Mouse (Mus musculus): ENCODE results near the gene Wfdc18.

Gene Wfdc18

DNA sequence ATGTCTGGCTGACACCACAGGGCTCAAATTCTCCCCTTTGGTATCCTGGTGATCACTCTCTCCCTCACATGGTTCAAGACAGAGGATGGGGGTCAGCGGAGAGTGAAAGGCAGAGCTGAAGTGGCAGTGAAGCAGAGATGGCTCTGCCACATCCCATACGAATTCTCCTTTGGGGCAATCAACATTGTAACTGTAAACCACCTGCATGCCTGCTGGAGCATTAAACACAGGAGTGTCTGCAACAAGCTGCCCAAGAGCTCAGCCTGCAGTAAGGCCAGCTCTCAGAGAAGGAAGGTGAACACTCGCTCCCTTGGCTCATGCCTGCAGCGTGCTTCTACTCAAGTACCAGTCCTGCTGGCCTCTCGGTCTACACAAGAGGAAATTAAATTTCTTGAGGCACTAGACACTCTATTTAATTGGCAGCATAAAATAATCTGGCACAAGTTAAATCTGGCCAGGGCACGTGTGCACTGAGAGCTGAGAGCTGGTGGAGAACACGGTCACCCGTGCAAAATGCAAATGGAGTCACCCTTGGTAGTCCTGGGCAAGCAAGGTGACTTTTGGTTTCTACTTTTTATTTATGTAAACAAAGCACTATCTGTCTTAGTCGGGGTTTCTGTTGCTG, 34.0 kb downstream of the Wfdc18 start:
- DNase-seq (ENCODE audit: extremely low spot score, low spot score) = no peak

GRCm38 (mm10) chr11:83743525-83743924, 34.7 kb downstream of the Wfdc18 start:
- DNase-seq (ENCODE audit: extremely low spot score, low spot score) = no peak

GRCm38 (mm10) chr11:83746152-83746551, 37.3 kb downstream of the Wfdc18 start:
- DNase-seq (ENCODE audit: extremely low spot score, low spot score) = no peak

DNA sequence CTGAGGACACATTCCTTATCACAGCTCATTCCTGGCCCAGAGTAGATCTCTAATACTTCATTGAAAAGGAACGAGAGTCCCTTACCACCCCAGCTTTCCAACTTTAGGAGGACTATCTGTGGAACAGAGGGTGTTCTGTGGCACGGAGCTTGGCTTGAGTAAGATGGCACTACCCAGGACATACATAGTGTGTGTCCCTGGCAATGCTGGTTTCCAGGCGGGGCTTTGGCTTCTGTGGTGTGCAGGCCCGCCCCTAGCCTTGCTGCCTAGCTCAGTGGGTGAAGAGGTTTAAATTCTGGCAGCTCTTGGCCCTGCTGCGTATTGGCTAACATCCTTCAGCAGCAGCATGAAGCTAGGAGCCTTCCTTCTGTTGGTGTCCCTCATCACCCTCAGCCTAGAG, 37.9 kb downstream of the Wfdc18 start, which contains the start of gene Wfdc21:
Gene Wfdc21 (plus strand): TSS at position 260 of the 400 bp plus-strand sequence.
- DNase-seq (ENCODE audit: extremely low spot score, low spot score) = no peak

DNA sequence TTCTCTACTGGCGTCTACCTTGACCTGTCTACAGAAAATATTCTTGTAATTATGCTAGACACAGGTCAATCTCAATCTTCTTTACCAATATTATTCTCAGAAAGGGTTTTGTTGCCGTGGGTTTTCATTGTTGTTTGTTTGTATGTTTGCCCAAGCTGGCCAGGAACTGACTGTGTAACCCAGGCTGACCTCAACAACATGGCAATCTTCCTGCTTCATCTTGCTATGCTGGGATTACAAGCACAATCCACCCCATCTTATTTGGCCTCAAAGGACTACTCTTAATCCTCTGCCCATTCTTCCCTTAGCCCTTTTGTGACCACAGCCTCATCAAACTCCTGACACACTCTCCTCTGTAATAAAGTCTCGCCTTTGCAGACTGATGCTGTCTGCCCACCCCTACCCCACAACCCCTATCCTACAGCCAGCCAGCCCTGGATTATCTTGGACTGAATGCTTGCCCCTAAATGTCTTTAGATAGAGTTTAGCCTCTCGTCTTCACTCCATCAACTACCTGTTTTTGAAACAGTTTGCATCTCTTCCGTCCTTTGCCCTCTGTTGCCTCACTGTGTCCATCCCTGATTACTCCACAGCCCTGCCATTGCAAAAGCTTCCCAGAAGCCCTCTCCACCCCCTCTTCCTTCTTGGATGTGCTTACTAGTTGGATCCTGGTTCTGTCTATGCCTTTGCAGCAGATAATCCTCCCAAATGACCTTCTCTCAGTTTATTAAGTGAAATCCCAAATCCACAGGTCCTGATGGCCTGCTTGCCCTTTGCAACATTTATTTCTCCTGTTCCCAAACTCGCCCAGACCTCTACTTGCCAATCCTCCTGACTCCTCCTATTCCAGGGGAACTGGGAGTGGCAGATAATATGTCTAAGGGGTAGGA, 38.8 kb downstream of the Wfdc18 start:
- no peak for DNase-seq (ENCODE audit: extremely low spot score, low spot score)

DNA sequence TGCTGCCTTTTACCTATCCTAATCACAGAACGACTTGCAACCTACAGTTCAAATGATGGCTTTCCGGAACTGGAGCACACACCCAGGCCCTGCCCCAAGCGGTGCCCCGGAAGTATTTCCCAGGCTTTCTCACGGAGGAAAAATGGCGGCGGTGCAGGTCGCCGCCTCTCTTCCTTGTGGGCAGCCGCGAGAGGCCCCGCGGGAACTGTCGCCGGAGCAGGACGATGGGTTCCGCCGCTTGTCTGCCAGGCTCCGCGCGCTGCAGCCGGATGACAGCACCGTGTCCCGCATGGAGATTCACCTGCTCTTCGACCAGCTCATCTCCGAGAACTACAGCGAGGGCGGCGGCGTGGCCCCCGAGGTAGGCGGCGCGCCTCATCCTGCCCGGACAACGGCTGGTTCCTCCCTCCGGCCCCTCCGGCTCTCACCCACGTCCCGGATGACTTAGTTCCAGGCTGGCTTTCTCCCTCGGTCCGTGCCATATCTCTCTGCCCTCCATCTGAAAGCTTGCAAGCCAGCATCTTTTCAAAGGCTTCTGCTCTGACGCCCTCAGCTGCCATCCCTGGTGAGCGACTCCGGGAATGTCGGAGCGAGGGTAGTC, 44.9 kb downstream of the Wfdc18 start, which contains the start of gene Heatr6:
Gene Heatr6 (plus strand): TSS at position 116 of the 601 bp plus-strand sequence.
- peak; percentile 93 for DNase-seq (ENCODE audit: extremely low spot score, low spot score)

DNA sequence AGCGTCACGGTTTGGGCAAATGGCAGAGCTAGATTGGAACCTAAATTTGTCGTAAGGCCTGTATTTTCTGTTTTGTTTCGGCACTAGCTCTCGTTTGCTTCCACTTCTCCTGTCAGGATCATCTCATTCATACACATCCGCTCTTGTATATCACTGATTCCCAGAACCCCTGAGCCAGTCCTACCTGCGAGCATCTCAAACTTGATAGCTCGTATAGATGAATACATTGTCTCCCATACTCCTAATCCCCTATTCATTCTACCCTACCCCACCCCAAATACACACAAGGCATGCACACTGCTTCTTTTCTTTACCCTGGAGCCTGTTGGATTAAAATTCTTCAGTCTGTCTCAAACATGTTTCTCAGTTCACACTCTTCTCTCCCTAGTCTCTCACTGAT, 45.4 kb downstream of the Wfdc18 start:
- no peak for DNase-seq (ENCODE audit: extremely low spot score, low spot score)

Data from neural tube, embryonic 10.5 days (tissue).